Mouse (Mus musculus) megakaryocyte, embryonic 14.5 days (primary cell): ENCODE measurements around the gene Tmbim6.

ENCODE experiments used
- FLI1 ChIP-seq: IDR thresholded peaks from 2 replicates; pipeline ENCODE4 v1.6.1; 2012; ENCODE audit warnings: low read length, inconsistent platforms, mixed read lengths
- GATA1 ChIP-seq: IDR thresholded peaks from 3 replicates; pipeline ENCODE4 v1.6.1; 2012; ENCODE audit warnings: mixed read lengths, low read length, inconsistent platforms, borderline replicate concordance

DNA sequence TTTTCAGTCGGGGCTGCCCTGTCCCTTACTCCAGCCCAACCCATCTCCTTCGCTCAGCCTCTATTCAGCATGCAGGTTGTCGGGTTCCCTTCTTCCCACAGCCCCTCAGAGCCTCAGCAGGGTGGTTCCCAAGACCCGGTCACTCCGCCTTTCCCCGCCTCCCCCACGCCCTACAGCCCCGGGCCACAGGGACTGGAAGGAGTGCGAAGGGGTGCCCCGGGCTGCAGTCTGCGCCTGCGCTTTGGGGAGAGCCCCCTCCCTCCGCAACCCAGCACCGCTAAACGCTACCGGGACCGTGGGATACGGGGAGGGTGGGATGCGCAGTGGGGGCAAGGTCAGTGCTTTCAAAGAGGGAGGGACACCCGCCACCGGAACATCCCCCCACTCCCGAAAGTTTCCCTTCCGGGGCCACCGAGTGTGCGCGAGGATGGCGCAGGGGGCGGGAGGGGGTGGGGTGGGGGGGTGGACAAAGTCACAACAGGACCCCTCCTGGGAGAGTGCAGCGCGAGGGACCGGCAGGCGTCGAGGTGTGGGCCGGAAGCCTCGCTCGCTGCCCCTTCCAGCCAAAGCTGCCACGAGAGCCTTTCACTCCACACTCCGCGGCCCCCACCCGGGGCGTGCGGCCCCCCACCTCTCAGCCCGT is 64.4 kb downstream of the Tmbim6 start:
- TF ChIP-seq GATA1 (no peak), FLI1 (no peak)
